Mouse (Mus musculus): ENCODE measurements at regions not wholly inside any gene's neighbourhood (a gene's known extent, or its start where the extent isn't known, plus 50 kb on each side); places are given as distances from the start of the nearest gene placed in this dataset.
A peak's percentile ranks its signal among the peaks of the same experiment; 100 is the strongest.
"Not testable (repeated sequence)": the region's sequence is repeated elsewhere in the genome, so short reads cannot be mapped to it uniquely, and the experiment has no call there.

GRCm38 (mm10) chr7:60733331-60733994, 593.4 kb upstream of the Snrpn start:
- H3K4me3 ChIP-seq (ENCODE audit: insufficient read depth in 1 of 2, low read depth in 2 of 2, low read length in 2 of 2); H3K4me2 ChIP-seq (ENCODE audit: low read depth); H3K27me3 ChIP-seq (ENCODE audit: control insufficient read depth, insufficient read depth, low read length); H3K36me3 ChIP-seq (replicated peaks; ENCODE audit: control insufficient read depth, insufficient read depth, low read depth); H3K9ac ChIP-seq (replicated peaks); DNase-seq (ENCODE audit: low read depth in 3 of 3, low spot score in 3 of 3); H3K9me3 ChIP-seq (ENCODE audit: control insufficient read depth, low read length); ATAC-seq (ENCODE audit: insufficient read depth); H3K27ac ChIP-seq; H3K4me1 ChIP-seq (replicated peaks; ENCODE audit: control insufficient read depth in 2 of 2, insufficient read depth in 2 of 2, low read length in 1 of 2): not testable (repeated sequence)
- WGBS (ENCODE audit: insufficient replicate concordance) = 34% methylated on average over 20 of the region's 20 CpGs

- not testable (repeated sequence) for H3K9me3 ChIP-seq (ENCODE audit: control insufficient read depth, low read length); DNase-seq (ENCODE audit: low read depth in 3 of 3, low spot score in 3 of 3); H3K9ac ChIP-seq (replicated peaks); ATAC-seq (ENCODE audit: insufficient read depth); H3K27me3 ChIP-seq (ENCODE audit: control insufficient read depth, insufficient read depth, low read length); H3K4me2 ChIP-seq (ENCODE audit: low read depth); H3K36me3 ChIP-seq (replicated peaks; ENCODE audit: control insufficient read depth, insufficient read depth, low read depth); H3K4me3 ChIP-seq (ENCODE audit: insufficient read depth in 1 of 2, low read depth in 2 of 2, low read length in 2 of 2); H3K4me1 ChIP-seq (replicated peaks; ENCODE audit: control insufficient read depth in 2 of 2, insufficient read depth in 2 of 2, low read length in 1 of 2); H3K27ac ChIP-seq
- WGBS (ENCODE audit: insufficient replicate concordance) = 5% methylated on average over 5 of the region's 5 CpGs
- TF ChIP-seq CTCF (IDR thresholded peaks at IDR 0.05; ENCODE audit: low read depth) = peak; percentile 55
These were observed 588.2 kb upstream of the Snrpn start for GRCm38 (mm10) chr7:60728108-60728721.
